Mouse (Mus musculus) stomach, postnatal 0 days (tissue): Measurements from ENCODE around the gene Lctl. TPM values are rescaled to one million over a fixed set of nuclear protein-coding genes. Genes with fewer than 3 reads are reported as not detected.
A peak's percentile ranks its signal among the peaks of the same experiment; 100 is the strongest.

Experiments used
- ATAC-seq: fragments of 200-750 bp; cut with Nextera tagmentation; 2 replicates; pipeline ENCODE4 v1.8.0; 2017; ENCODE audit not compliant: low FRiP score, low TSS enrichment
- DNase-seq: peaks from one replicate; pipeline ENCODE4 v3.0.0-alpha.2; 2016; ENCODE audit warnings: low spot score
- H3K27ac ChIP-seq: fragments of 300-500 bp; sonication (generic); replicated peaks from 2 replicates; pipeline ENCODE4 v1.5.1; 2014; ENCODE audit warnings: mild to moderate bottlenecking, control low read depth
- H3K27me3 ChIP-seq: fragments of 300-500 bp; sonication (generic); 2 replicates; pipeline ENCODE4 v1.6.1; 2014; ENCODE audit warnings: low read length; ENCODE audit not compliant: control insufficient read depth, insufficient read depth
- H3K36me3 ChIP-seq: fragments of 300-500 bp; sonication (generic); 2 replicates; pipeline ENCODE4 v1.6.1; 2014; ENCODE audit warnings: low read length, mixed read lengths; ENCODE audit not compliant: control insufficient read depth, insufficient read depth
- H3K4me1 ChIP-seq: fragments of 300-500 bp; sonication (generic); replicated peaks from 2 replicates; pipeline ENCODE4 v1.6.1; 2014; ENCODE audit warnings: antibody characterized with exemption; ENCODE audit not compliant: control insufficient read depth, insufficient read depth
- H3K4me2 ChIP-seq: fragments of 300-500 bp; sonication (generic); replicated peaks from 2 replicates; pipeline ENCODE4 v1.6.1; 2014; ENCODE audit warnings: low read depth, mild to moderate bottlenecking, control low read depth, moderate library complexity
- H3K4me3 ChIP-seq: fragments of 300-500 bp; sonication (generic); 2 replicates; pipeline ENCODE4 v1.5.1; 2014; ENCODE audit warnings: low read depth, low read length, control low read depth
- H3K9ac ChIP-seq: fragments of 300-500 bp; sonication (generic); 2 replicates; pipeline ENCODE4 v1.6.1; 2014; ENCODE audit warnings: mild to moderate bottlenecking, low read length, control low read depth, mixed read lengths
- H3K9me3 ChIP-seq: fragments of 300-500 bp; sonication (generic); 2 replicates; pipeline ENCODE4 v1.6.1; 2016; ENCODE audit warnings: low read length; ENCODE audit not compliant: control insufficient read depth
- CTCF ChIP-seq: IDR thresholded peaks from 2 replicates; pipeline ENCODE4 v1.5.1; 2016; ENCODE audit warnings: antibody characterized with exemption, low read depth, mild to moderate bottlenecking, moderate library complexity
- EP300 ChIP-seq: optimal IDR thresholded peaks from 2 replicates; pipeline ENCODE3; 2016; ENCODE audit warnings: antibody characterized with exemption
- WGBS: fragments of 180-500 bp; shearing (Covaris S2); extraction: QIAGEN DNeasy Blood & Tissue Kit; methylation state at CpG from one replicate; pipeline ENCODE4 v1.1.7; 2014; 5-methylcytosine and 5-hydroxymethylcytosine counted together
- polyA plus RNA-seq: library from polyadenylated mRNA; unstranded; fragments of >200 nt; fragmentation: Nextera tagmentation; extraction: Ambion mirVana; gene quantifications from 2 replicates; pipeline ENCODE4 v1.2.1, GENCODE M21; 2015

The Lctl gene
- 0.13 and 0.17 TPM in 2 replicates for polyA plus RNA-seq

- TF ChIP-seq EP300 (no peak), CTCF (no peak)
- Histone ChIP-seq H3K9ac (no peak within 1 kb of the TSS), H3K4me1 (no peaks in the 10 kb centered on the region), H3K4me3 (no peak within 1 kb of the TSS), H3K9me3 (no peaks in the 10 kb centered on the region), H3K4me2 (no peak within 1 kb of the TSS), H3K36me3 (no peaks in the 10 kb centered on the region), H3K27me3 (no peaks in the 10 kb centered on the region), H3K27ac (no peak within 1 kb of the TSS)
- 72% methylated on average over 3 of the region's 3 CpGs for WGBS
- ATAC-seq = no peak
- DNase-seq = no peak
These were observed at the start of gene Lctl for GRCm38 (mm10) chr9:64116876-64117275. Lctl (plus strand) TSS chr9:64117147.

DNA sequence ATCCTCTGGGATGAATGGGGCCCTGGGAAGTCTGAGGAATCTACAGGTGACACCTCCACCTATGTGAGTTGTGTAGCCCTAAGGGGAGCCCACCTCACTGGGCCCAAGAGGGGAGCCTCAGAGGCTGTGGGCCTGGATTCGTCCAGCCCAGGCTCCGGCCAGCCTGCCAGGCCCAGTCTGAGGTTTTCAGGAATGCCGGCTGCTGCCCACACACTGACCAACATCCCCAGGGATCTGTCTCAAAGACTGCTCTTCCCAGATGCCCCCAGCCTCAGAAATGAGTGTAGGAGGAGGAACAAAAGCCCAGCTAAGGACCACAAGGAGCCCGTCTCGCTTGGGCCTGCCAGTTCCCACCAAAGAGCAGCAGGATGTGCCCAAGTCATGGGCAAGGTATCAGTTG, 49.2 kb upstream of the Lctl start:
- Histone ChIP-seq H3K9me3 (no peaks in the 10 kb centered on the region), H3K4me3 (no peak overlapping the region), H3K4me1 (peaks cover 8% of the 10 kb centered on the region; the same call in 1 of the 2 replicates), H3K4me2 (no peak overlapping the region), H3K27me3 (no peaks in the 10 kb centered on the region), H3K9ac (no peak overlapping the region), H3K27ac (no peak overlapping the region), H3K36me3 (no peaks in the 10 kb centered on the region)
- 93% methylated on average over 5 of the region's 5 CpGs for WGBS
- TF ChIP-seq CTCF = no peak
- TF ChIP-seq EP300 = no peak
- DNase-seq (no peak), ATAC-seq (peak; percentile 34; the same call in 1 of the 2 replicates)

GRCm38 (mm10) chr9:64068571-64068970, 48.4 kb upstream of the Lctl start:
- peaks cover 8% of the 10 kb centered on the region; the same call in 1 of the 2 replicates for H3K4me1 ChIP-seq
- no peaks in the 10 kb centered on the region for H3K27me3 ChIP-seq
- 100% methylated on average over 1 of the region's 1 CpGs for WGBS
- H3K27ac ChIP-seq = no peak overlapping the region
- no peaks in the 10 kb centered on the region for H3K36me3 ChIP-seq
- DNase-seq (no peak), ATAC-seq (no peak)
- no peak overlapping the region for H3K9ac ChIP-seq
- no peak overlapping the region for H3K4me3 ChIP-seq
- no peaks in the 10 kb centered on the region for H3K9me3 ChIP-seq
- no peak for TF ChIP-seq EP300
- TF ChIP-seq CTCF = no peak
- no peak overlapping the region for H3K4me2 ChIP-seq

- Histone ChIP-seq H3K9ac (no peak overlapping the region), H3K27me3 (no peaks in the 10 kb centered on the region), H3K4me3 (no peak overlapping the region), H3K36me3 (no peaks in the 10 kb centered on the region), H3K9me3 (no peaks in the 10 kb centered on the region), H3K27ac (no peak overlapping the region), H3K4me1 (peaks cover 8% of the 10 kb centered on the region; the same call in 1 of the 2 replicates), H3K4me2 (no peak overlapping the region)
- WGBS = 70% methylated on average over 5 of the region's 5 CpGs
- DNase-seq (no peak), ATAC-seq (no peak)
- no peak for TF ChIP-seq EP300
- TF ChIP-seq CTCF = no peak
These were observed 47.8 kb upstream of the Lctl start for GRCm38 (mm10) chr9:64069131-64069530.

DNA sequence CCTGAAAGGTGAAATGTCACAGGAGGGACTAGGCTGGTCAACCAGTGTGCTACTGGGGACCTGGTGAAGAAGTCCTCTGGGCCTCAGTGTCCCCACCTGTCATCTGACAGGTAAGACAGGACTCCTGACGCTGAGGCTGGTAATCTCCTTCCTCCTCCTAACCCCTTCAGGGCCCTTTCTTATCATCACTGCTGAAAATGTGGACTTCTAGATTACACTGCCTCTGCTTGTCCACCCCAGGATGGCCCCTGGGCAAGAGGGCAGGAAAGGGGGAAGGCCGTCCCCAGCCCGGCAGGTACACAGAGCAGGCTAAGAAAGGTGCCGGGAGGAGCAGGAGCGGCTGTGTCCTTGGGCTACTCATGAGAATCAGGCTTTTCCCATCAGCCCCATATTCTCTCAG, 46.3 kb upstream of the Lctl start:
- no peak overlapping the region for H3K4me2 ChIP-seq
- no peaks in the 10 kb centered on the region for H3K9me3 ChIP-seq
- peaks cover 8% of the 10 kb centered on the region; the same call in 1 of the 2 replicates for H3K4me1 ChIP-seq
- no peak overlapping the region for H3K9ac ChIP-seq
- no peaks in the 10 kb centered on the region for H3K27me3 ChIP-seq
- no peaks in the 10 kb centered on the region for H3K36me3 ChIP-seq
- H3K27ac ChIP-seq = no peak overlapping the region
- WGBS = 78% methylated on average over 5 of the region's 5 CpGs
- DNase-seq (no peak), ATAC-seq (no peak)
- no peak for TF ChIP-seq EP300
- H3K4me3 ChIP-seq = no peak overlapping the region

GRCm38 (mm10) chr9:64074831-64075230, 42.1 kb upstream of the Lctl start:
- 84% methylated on average over 8 of the region's 8 CpGs for WGBS
- no peaks in the 10 kb centered on the region for H3K9me3 ChIP-seq
- no peaks in the 10 kb centered on the region for H3K27me3 ChIP-seq
- no peaks in the 10 kb centered on the region for H3K4me1 ChIP-seq
- H3K9ac ChIP-seq = no peak overlapping the region
- no peak overlapping the region for H3K27ac ChIP-seq
- H3K36me3 ChIP-seq = no peaks in the 10 kb centered on the region
- no peak overlapping the region for H3K4me2 ChIP-seq
- DNase-seq (no peak), ATAC-seq (no peak)
- no peak overlapping the region for H3K4me3 ChIP-seq
- TF ChIP-seq CTCF = no peak
- TF ChIP-seq EP300 = no peak
